Mouse (Mus musculus) hindbrain, embryonic 16.5 days (tissue): Measurements from ENCODE around the gene Pum1. TPM values are rescaled to one million over a fixed set of nuclear protein-coding genes. Genes with fewer than 3 reads are reported as not detected.
"Not testable (repeated sequence)": the region's sequence is repeated elsewhere in the genome, so short reads cannot be mapped to it uniquely, and the experiment has no call there.

Experiments used
- ATAC-seq: fragments of 200-750 bp; cut with Nextera tagmentation; 2 replicates; pipeline ENCODE4 v1.8.0; 2017; ENCODE audit warnings: moderate TSS enrichment, moderate library complexity
- H3K27ac ChIP-seq: fragments of 300-500 bp; sonication (generic); 2 replicates; pipeline ENCODE4 v1.5.1; 2014; ENCODE audit warnings: low read depth, mild to moderate bottlenecking, control low read depth, low read length, moderate library complexity
- H3K27me3 ChIP-seq: fragments of 300-500 bp; sonication (generic); replicated peaks from 2 replicates; pipeline ENCODE4 v1.6.1; 2014; ENCODE audit warnings: low read length; ENCODE audit not compliant: control insufficient read depth, insufficient read depth
- H3K36me3 ChIP-seq: fragments of 300-500 bp; sonication (generic); 2 replicates; pipeline ENCODE4 v1.6.1; 2014; ENCODE audit warnings: mild to moderate bottlenecking, low read length, moderate library complexity, mixed read lengths; ENCODE audit not compliant: control insufficient read depth, insufficient read depth
- H3K4me1 ChIP-seq: fragments of 300-500 bp; sonication (generic); 2 replicates; pipeline ENCODE4 v1.6.1; 2014; ENCODE audit warnings: low read depth, low read length; ENCODE audit not compliant: control insufficient read depth, insufficient read depth
- H3K4me2 ChIP-seq: fragments of 300-500 bp; sonication (generic); 2 replicates; pipeline ENCODE4 v1.6.1; 2014; ENCODE audit warnings: mild to moderate bottlenecking, low read length, control low read depth, moderate library complexity
- H3K4me3 ChIP-seq: fragments of 300-500 bp; sonication (generic); 2 replicates; pipeline ENCODE4 v1.5.1; 2014; ENCODE audit warnings: mild to moderate bottlenecking, low read length, control low read depth, moderate library complexity
- H3K9ac ChIP-seq: fragments of 300-500 bp; sonication (generic); 2 replicates; pipeline ENCODE4 v1.6.1; 2014; ENCODE audit warnings: low read depth, mild to moderate bottlenecking, control low read depth, low read length, moderate library complexity
- H3K9me3 ChIP-seq: fragments of 300-500 bp; sonication (generic); 2 replicates; pipeline ENCODE4 v1.6.1; 2014; ENCODE audit warnings: mild to moderate bottlenecking, low read length, moderate library complexity; ENCODE audit not compliant: control insufficient read depth
- WGBS: fragments of 180-500 bp; shearing (Covaris S2); extraction: QIAGEN DNeasy Blood & Tissue Kit; methylation state at CpG from one replicate; pipeline ENCODE4 v1.1.7; 2014; 5-methylcytosine and 5-hydroxymethylcytosine counted together
- polyA plus RNA-seq: library from polyadenylated mRNA; unstranded; fragments of >200 nt; fragmentation: Nextera tagmentation; extraction: Ambion mirVana; gene quantifications from 2 replicates; pipeline ENCODE4 v1.2.1, GENCODE M21; 2015

The Pum1 gene
- 79.1 and 94.1 TPM in 2 replicates for polyA plus RNA-seq

DNA sequence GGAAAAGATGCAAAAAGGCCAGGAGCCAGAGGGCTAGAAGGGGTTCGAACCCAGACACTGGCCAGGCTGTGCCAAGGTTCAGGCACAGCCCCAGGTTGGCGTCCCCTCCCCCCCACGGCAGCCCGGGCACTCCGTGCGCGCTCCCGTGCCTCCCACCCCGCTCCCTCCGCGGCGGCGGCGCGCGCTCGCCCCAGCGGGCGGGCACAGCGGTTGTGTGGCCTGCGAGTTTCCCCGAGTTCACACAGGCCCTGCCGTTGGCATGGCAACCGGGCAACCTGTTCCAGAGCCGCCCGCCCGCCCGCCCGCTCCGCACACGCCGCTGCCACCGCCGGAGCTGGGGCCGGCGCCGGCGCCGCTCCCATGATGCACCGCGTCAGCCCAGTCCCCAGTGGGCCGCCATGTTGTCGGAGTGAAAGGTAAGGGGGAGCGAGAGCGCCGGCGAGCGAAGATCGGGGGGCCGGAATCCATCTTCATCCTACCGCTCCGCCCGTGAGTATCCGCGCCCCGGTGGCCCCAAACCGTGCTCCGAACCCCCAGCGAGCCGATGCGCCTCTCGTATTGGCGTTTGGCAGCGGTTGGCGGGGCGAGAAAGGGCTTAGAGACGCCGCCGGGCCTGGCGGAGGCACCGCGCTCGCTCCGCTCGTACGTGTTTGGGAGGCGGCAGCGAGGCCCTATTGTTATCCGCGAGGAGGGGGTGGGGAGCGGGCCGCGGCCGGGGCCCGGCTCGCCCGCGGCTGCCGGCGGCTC lies at the start of gene Pum1:
Gene Pum1, plus strand, starts transcription at position 343 of the 747 bp plus-strand sequence.
- Histone ChIP-seq H3K4me2 (peak within 1 kb of the TSS; percentile 83), H3K4me3 (peak within 1 kb of the TSS; percentile 78), H3K27me3 (no peaks in the 10 kb centered on the region), H3K36me3 (no peaks in the 10 kb centered on the region), H3K9ac (peak within 1 kb of the TSS; percentile 91), H3K4me1 (peaks cover 24% of the 10 kb centered on the region), H3K27ac (peak within 1 kb of the TSS; percentile 96), H3K9me3 (no peaks in the 10 kb centered on the region)
- under 1% methylated on average over 75 of the region's 90 CpGs for WGBS
- ATAC-seq: peak; percentile 94

DNA sequence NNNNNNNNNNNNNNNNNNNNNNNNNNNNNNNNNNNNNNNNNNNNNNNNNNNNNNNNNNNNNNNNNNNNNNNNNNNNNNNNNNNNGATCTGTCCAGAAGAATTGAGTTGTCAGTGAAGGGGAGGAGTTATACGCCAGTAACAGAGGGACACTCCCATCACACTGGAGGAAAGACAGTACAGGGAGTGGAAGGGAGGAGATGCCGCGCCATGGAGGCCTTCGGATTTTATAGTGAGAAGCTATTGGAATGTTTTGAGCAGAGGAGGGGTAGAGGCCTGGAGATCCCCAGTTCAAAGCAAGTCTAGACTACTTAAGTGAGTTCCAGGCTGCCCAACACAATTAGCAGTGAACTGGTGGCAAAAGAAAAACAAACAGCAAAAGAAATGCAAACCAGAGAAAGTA lies 33.7 kb upstream of the Pum1 start:
- Histone ChIP-seq H3K4me2 (peak overlapping the region; percentile 33), H3K9ac (no peak overlapping the region), H3K27me3 (no peaks in the 10 kb centered on the region), H3K27ac (peak overlapping the region; percentile 19; the same call in 1 of the 2 replicates), H3K36me3 (no peaks in the 10 kb centered on the region), H3K4me1 (no peaks in the 10 kb centered on the region), H3K9me3 (no peaks in the 10 kb centered on the region), H3K4me3 (no peak overlapping the region)
- ATAC-seq: peak; percentile 72; the same call in 1 of the 2 replicates
- WGBS: 5% methylated on average over 4 of the region's 4 CpGs

DNA sequence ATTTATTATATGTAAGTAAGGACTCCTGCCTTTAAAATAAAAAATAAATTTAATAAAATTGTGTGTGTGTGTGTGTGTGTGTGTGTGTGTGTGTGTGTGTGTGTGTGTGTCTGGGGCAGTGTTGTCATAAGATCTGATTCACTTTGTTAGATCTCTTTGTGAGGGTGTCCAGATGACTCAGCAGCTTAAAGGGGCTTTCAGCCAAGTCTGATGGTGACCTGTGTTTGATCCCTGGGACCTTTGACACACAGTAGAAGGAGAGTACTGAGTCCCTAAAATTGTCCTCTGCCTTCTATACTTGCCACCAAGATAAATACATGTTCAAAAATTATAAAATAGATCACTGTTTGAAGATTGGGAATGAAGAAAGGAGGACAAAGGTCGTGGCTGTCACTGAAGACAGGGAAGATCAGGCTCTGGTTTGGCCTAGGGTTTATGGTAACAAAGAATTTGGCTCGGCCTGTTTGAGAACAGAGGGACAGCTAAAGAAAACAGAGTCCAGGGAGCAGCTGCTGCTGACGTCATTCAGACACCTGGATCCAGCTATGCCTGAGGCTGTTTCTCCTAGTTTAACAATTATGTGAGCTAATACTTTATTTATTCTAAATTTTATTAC lies 32.8 kb upstream of the Pum1 start:
- Histone ChIP-seq H3K4me2 (no peak overlapping the region), H3K36me3 (no peaks in the 10 kb centered on the region), H3K27ac (no peak overlapping the region), H3K4me3 (no peak overlapping the region), H3K9ac (no peak overlapping the region), H3K4me1 (no peaks in the 10 kb centered on the region), H3K27me3 (no peaks in the 10 kb centered on the region), H3K9me3 (no peaks in the 10 kb centered on the region)
- 51% methylated on average over 3 of the region's 3 CpGs for WGBS
- ATAC-seq: no peak

DNA sequence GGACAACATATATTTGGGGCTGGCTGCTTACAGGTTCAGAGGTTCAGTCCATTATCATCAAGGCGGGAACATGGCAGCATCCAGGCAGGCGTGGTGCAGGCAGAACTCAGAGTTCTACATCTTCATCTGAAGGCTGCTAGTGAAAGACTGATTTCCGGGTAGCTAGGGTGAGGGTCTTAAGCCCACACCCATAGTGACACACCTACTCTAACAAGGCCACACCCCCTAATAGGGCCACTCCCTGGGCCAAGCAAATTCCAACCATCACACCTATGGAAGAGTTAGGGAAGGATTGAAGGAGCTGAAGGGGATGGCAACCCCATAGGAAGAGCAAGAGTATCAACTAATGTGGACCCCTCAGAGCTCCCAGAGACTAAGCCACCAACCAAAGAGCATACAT lies 28.0 kb upstream of the Pum1 start:
- not testable (repeated sequence) for H3K27me3 ChIP-seq, H3K9ac ChIP-seq, H3K4me1 ChIP-seq, H3K4me2 ChIP-seq, ATAC-seq, H3K27ac ChIP-seq, H3K4me3 ChIP-seq, H3K9me3 ChIP-seq, H3K36me3 ChIP-seq
- 80% methylated on average over 3 of the region's 3 CpGs for WGBS

DNA sequence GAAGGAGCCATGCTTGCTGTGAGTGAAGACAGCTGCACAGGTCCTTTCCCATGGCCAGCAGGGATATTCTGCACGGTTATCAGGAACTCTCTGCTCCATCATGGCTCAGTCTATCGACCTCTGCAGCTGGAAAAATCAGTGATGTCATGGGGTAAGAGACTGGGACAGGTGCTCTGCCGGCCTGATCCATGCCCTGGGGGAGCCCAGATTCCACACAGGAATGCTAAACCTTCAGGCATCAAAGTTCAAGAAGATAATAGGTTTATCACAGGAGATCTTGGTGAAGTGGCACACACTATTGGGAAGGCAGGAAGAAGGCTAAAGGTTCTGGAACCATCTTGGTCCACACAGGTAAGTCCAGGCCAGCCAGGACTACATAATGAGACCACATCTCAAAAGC lies 26.4 kb upstream of the Pum1 start:
- WGBS: 79% methylated on average over 3 of the region's 3 CpGs
- no peak overlapping the region for H3K4me2 ChIP-seq
- no peak overlapping the region for H3K9ac ChIP-seq
- ATAC-seq: no peak
- no peaks in the 10 kb centered on the region for H3K4me1 ChIP-seq
- H3K27me3 ChIP-seq: no peaks in the 10 kb centered on the region
- no peak overlapping the region for H3K4me3 ChIP-seq
- no peaks in the 10 kb centered on the region for H3K9me3 ChIP-seq
- no peak overlapping the region for H3K27ac ChIP-seq
- no peaks in the 10 kb centered on the region for H3K36me3 ChIP-seq

DNA sequence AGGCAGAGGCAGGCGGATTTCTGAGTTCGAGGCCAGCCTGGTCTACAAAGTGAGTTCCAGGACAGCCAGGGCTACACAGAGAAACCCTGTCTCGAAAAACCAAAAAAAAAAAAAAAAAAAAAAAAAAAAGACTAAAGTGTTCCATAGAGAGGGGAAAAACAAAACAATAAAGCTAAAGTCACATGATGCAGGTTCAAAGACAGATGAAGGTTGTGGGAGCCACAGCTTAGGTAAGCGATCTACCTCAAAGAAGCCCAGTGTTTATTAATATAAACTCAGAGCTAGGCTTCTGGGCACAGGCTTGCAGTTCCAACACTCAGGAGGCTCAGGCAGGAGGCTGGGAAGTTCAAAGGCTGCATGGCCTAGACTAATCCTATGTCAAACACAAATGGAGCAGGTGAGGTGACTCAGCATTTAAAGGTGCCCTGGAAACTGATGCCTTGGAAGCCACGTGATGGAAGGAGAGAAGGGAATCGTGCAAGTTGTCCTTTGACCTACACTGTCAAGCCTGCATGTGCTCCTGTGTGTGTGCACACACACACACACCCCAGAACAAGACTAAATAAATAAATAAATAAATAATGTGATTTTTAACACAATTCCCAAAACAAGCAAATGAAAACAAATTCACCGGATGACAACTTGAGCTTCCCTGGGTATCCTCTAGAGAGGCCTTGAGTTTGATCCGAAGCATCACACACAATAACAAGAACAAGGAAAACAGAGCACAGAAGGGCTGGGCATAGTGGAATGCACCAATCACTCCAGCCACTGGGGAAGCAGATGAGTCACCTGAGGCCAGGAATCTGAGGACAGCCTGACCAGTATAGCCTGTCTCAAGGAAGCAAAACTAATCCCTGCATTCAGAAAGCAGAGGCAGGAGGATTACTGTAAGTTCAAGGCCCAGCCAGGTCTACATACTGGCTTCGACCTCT lies 25.4 kb upstream of the Pum1 start:
- H3K9me3 ChIP-seq: no peaks in the 10 kb centered on the region
- H3K4me3 ChIP-seq: no peak overlapping the region
- H3K27me3 ChIP-seq: no peaks in the 10 kb centered on the region
- H3K4me1 ChIP-seq: no peaks in the 10 kb centered on the region
- no peak overlapping the region for H3K4me2 ChIP-seq
- no peaks in the 10 kb centered on the region for H3K36me3 ChIP-seq
- H3K27ac ChIP-seq: no peak overlapping the region
- H3K9ac ChIP-seq: no peak overlapping the region
- ATAC-seq: no peak
- WGBS: 84% methylated on average over 8 of the region's 9 CpGs

DNA sequence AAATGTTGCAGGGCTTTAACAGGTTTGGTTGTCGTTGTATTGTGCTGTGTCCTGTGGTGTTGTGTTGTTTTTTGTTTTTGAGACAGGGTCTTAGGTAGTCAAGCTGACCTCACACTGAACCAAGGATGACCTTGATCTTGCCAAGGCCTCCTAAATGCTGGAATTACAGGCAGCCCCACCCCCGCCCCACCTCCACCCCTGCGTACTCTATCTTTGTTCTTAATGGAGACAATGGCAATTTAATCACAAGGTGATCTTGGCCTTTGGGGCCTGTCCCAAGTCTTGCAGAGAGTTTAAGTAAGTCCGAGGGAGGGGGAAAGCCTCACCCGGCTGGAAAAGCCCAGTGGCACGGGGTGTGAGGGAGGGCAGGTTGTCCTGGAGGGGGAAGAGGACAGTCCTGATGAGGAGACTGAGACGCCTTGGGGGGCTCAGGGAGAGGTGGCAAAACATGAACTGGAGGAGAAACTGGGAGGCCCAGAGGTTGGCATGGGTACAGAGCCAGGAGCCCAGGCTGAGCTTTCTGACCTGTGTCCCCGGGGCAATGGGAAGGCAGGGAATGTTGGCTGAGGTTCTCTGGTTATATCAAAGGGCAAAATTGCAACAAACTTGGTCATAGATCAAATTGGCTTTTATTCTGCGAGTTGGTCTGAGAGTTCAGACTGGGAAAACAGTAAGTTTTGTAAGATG lies 22.9 kb upstream of the Pum1 start:
- H3K9me3 ChIP-seq: no peaks in the 10 kb centered on the region
- 74% methylated on average over 9 of the region's 9 CpGs for WGBS
- no peak overlapping the region for H3K4me3 ChIP-seq
- no peaks in the 10 kb centered on the region for H3K36me3 ChIP-seq
- H3K27ac ChIP-seq: no peak overlapping the region
- no peak for ATAC-seq
- H3K27me3 ChIP-seq: no peaks in the 10 kb centered on the region
- no peak overlapping the region for H3K4me2 ChIP-seq
- no peak overlapping the region for H3K9ac ChIP-seq
- no peaks in the 10 kb centered on the region for H3K4me1 ChIP-seq

DNA sequence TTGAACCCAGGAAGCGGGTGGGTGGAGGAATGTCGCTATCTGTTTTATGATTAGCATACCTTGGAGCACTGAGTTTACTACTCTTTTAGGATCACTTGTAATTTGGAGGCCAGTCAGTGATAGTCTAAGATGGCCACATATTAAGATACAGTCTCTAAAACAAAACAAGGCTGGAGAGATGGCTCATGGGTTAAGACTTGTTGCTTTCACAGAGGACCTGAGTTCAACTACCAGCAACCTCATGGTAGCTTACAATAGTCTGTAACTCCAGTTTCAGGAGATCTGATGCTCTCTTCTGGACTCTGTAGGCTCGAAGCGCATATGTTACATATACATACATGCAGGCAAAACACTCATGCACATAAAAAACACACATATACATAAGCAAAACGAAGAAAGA lies 20.7 kb upstream of the Pum1 start:
- Histone ChIP-seq H3K9ac (no peak overlapping the region), H3K36me3 (no peaks in the 10 kb centered on the region), H3K9me3 (no peaks in the 10 kb centered on the region), H3K4me3 (no peak overlapping the region), H3K27ac (no peak overlapping the region), H3K27me3 (no peaks in the 10 kb centered on the region), H3K4me2 (no peak overlapping the region), H3K4me1 (no peaks in the 10 kb centered on the region)
- WGBS: 88% methylated on average over 5 of the region's 5 CpGs
- no peak for ATAC-seq
